Mouse (Mus musculus): Measurements from ENCODE around the gene Pyroxd1. TPM values are rescaled to one million over a fixed set of nuclear protein-coding genes. Genes with fewer than 3 reads are reported as not detected.

Gene Pyroxd1
- polyA plus RNA-seq, 1 experiment: 4.1 TPM

- H3K36me3 ChIP-seq (ENCODE audit: control insufficient read depth, insufficient read depth): peaks cover 5% of the 10 kb centered on the region
- TF ChIP-seq POLR2AphosphoS2 (IDR thresholded peaks at IDR 0.05; ENCODE audit: insufficient read length, low read depth) (no peak), MYOD1 (IDR thresholded peaks at IDR 0.05; ENCODE audit: control insufficient read depth in 1 of 3, insufficient read length in 2 of 3, low read depth in 2 of 3) (no peak), CEBPB (IDR thresholded peaks at IDR 0.05; ENCODE audit: insufficient read depth, poor library complexity, severe bottlenecking) (no peak), MYOG (IDR thresholded peaks at IDR 0.05; ENCODE audit: control insufficient read depth in 1 of 3, insufficient read depth in 1 of 3, insufficient read length in 2 of 3, low read depth in 2 of 3) (no peak), POLR2A (IDR thresholded peaks at IDR 0.05; ENCODE audit: insufficient read length, low read depth) (no peak), E2F4 (IDR thresholded peaks at IDR 0.05; ENCODE audit: insufficient read depth) (no peak), SRF (IDR thresholded peaks at IDR 0.05; ENCODE audit: control insufficient read depth, insufficient read length, low read depth) (no peak), MAX (IDR thresholded peaks at IDR 0.05; ENCODE audit: low read depth) (no peak), TCF3 (IDR thresholded peaks at IDR 0.05; ENCODE audit: insufficient read length, low read depth) (no peak), USF1 (IDR thresholded peaks at IDR 0.05; ENCODE audit: low read depth) (no peak), TCF12 (IDR thresholded peaks at IDR 0.05; ENCODE audit: insufficient read depth, poor library complexity, severe bottlenecking) (no peak), REST (IDR thresholded peaks at IDR 0.05; ENCODE audit: insufficient read depth, insufficient read length) (no peak)
- H3K79me2 ChIP-seq (ENCODE audit: control insufficient read depth, insufficient read depth): no peaks in the 10 kb centered on the region
- H3K4me3 ChIP-seq: no peak overlapping the region
- H3K27me3 ChIP-seq (ENCODE audit: control insufficient read depth, insufficient read depth, insufficient read length): no peaks in the 10 kb centered on the region
- H3K4me2 ChIP-seq (ENCODE audit: low read depth): no peak overlapping the region
- no peak overlapping the region for H3ac ChIP-seq (ENCODE audit: control insufficient read depth, insufficient read length)
Observed at GRCm38 (mm10) chr6:142367565-142367964, 22.1 kb downstream of the Pyroxd1 start.

- H3K4me3 ChIP-seq: no peak overlapping the region
- TF ChIP-seq SRF (IDR thresholded peaks at IDR 0.05; ENCODE audit: control insufficient read depth, insufficient read length, low read depth) (no peak), MYOD1 (IDR thresholded peaks at IDR 0.05; ENCODE audit: control insufficient read depth in 1 of 3, insufficient read length in 2 of 3, low read depth in 2 of 3) (no peak), MYOG (IDR thresholded peaks at IDR 0.05; ENCODE audit: control insufficient read depth in 1 of 3, insufficient read depth in 1 of 3, insufficient read length in 2 of 3, low read depth in 2 of 3) (no peak), REST (IDR thresholded peaks at IDR 0.05; ENCODE audit: insufficient read depth, insufficient read length) (no peak), CEBPB (IDR thresholded peaks at IDR 0.05; ENCODE audit: insufficient read depth, poor library complexity, severe bottlenecking) (no peak), TCF3 (IDR thresholded peaks at IDR 0.05; ENCODE audit: insufficient read length, low read depth) (no peak), USF1 (IDR thresholded peaks at IDR 0.05; ENCODE audit: low read depth) (no peak), TCF12 (IDR thresholded peaks at IDR 0.05; ENCODE audit: insufficient read depth, poor library complexity, severe bottlenecking) (no peak), E2F4 (IDR thresholded peaks at IDR 0.05; ENCODE audit: insufficient read depth) (no peak), POLR2A (IDR thresholded peaks at IDR 0.05; ENCODE audit: insufficient read length, low read depth) (no peak), MAX (IDR thresholded peaks at IDR 0.05; ENCODE audit: low read depth) (no peak), POLR2AphosphoS2 (IDR thresholded peaks at IDR 0.05; ENCODE audit: insufficient read length, low read depth) (no peak)
- no peak overlapping the region for H3ac ChIP-seq (ENCODE audit: control insufficient read depth, insufficient read length)
- peaks cover 8% of the 10 kb centered on the region for H3K36me3 ChIP-seq (ENCODE audit: control insufficient read depth, insufficient read depth)
- H3K27me3 ChIP-seq (ENCODE audit: control insufficient read depth, insufficient read depth, insufficient read length): no peaks in the 10 kb centered on the region
- H3K4me2 ChIP-seq (ENCODE audit: low read depth): no peak overlapping the region
- no peaks in the 10 kb centered on the region for H3K79me2 ChIP-seq (ENCODE audit: control insufficient read depth, insufficient read depth)
Observed at GRCm38 (mm10) chr6:142369568-142369967, 24.1 kb downstream of the Pyroxd1 start.

DNA sequence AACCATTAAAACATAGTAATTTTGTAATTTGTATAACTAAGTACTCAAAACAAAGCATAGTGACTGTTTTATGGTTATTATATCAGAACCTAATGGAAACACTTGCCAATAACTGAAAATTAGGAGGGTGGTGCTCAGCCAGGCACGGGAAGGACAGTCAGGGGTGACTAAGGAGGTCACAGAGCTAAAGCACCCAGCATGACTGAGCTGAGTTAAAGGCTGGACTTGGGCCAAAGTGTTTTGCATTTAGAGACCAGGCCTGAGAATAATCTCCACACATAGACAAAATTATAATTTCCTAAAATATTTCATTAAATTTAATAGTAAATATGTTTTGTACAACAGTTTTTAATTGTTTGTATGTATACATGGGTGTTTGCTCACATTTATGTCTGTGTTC lies 31.6 kb downstream of the Pyroxd1 start:
- no peaks in the 10 kb centered on the region for H3K79me2 ChIP-seq (ENCODE audit: control insufficient read depth, insufficient read depth)
- H3K36me3 ChIP-seq (ENCODE audit: control insufficient read depth, insufficient read depth): peaks cover 7% of the 10 kb centered on the region
- no peak overlapping the region for H3ac ChIP-seq (ENCODE audit: control insufficient read depth, insufficient read length)
- H3K4me3 ChIP-seq: no peak overlapping the region
- H3K4me2 ChIP-seq (ENCODE audit: low read depth): no peak overlapping the region
- TF ChIP-seq SRF (IDR thresholded peaks at IDR 0.05; ENCODE audit: control insufficient read depth, insufficient read length, low read depth) (no peak), MYOG (IDR thresholded peaks at IDR 0.05; ENCODE audit: control insufficient read depth in 1 of 3, insufficient read depth in 1 of 3, insufficient read length in 2 of 3, low read depth in 2 of 3) (no peak)
- no peaks in the 10 kb centered on the region for H3K27me3 ChIP-seq (ENCODE audit: control insufficient read depth, insufficient read depth, insufficient read length)

- Histone ChIP-seq H3ac (ENCODE audit: control insufficient read depth, insufficient read length) (no peak overlapping the region), H3K36me3 (ENCODE audit: control insufficient read depth, insufficient read depth) (peaks cover 4% of the 10 kb centered on the region), H3K4me3 (no peak overlapping the region), H3K4me2 (ENCODE audit: low read depth) (no peak overlapping the region), H3K79me2 (ENCODE audit: control insufficient read depth, insufficient read depth) (no peaks in the 10 kb centered on the region), H3K27me3 (ENCODE audit: control insufficient read depth, insufficient read depth, insufficient read length) (no peaks in the 10 kb centered on the region)
- TF ChIP-seq E2F4 (IDR thresholded peaks at IDR 0.05; ENCODE audit: insufficient read depth) (no peak), MYOG (IDR thresholded peaks at IDR 0.05; ENCODE audit: control insufficient read depth in 1 of 3, insufficient read depth in 1 of 3, insufficient read length in 2 of 3, low read depth in 2 of 3) (no peak), SRF (IDR thresholded peaks at IDR 0.05; ENCODE audit: control insufficient read depth, insufficient read length, low read depth) (no peak), MYOD1 (IDR thresholded peaks at IDR 0.05; ENCODE audit: control insufficient read depth in 1 of 3, insufficient read length in 2 of 3, low read depth in 2 of 3) (no peak), CEBPB (IDR thresholded peaks at IDR 0.05; ENCODE audit: insufficient read depth, poor library complexity, severe bottlenecking) (no peak), REST (IDR thresholded peaks at IDR 0.05; ENCODE audit: insufficient read depth, insufficient read length) (no peak)
Observed at GRCm38 (mm10) chr6:142378576-142379330, 33.3 kb downstream of the Pyroxd1 start.

- Histone ChIP-seq H3K27me3 (ENCODE audit: control insufficient read depth, insufficient read depth, insufficient read length) (no peaks in the 10 kb centered on the region), H3K4me3 (no peak overlapping the region), H3K36me3 (ENCODE audit: control insufficient read depth, insufficient read depth) (peaks cover 3% of the 10 kb centered on the region), H3K79me2 (ENCODE audit: control insufficient read depth, insufficient read depth) (no peaks in the 10 kb centered on the region), H3K4me2 (ENCODE audit: low read depth) (no peak overlapping the region), H3ac (ENCODE audit: control insufficient read depth, insufficient read length) (no peak overlapping the region)
- TF ChIP-seq CEBPB (IDR thresholded peaks at IDR 0.05; ENCODE audit: insufficient read depth, poor library complexity, severe bottlenecking): no peak
- no peak for TF ChIP-seq REST (IDR thresholded peaks at IDR 0.05; ENCODE audit: insufficient read depth, insufficient read length)
- TF ChIP-seq POLR2AphosphoS2 (IDR thresholded peaks at IDR 0.05; ENCODE audit: insufficient read length, low read depth): no peak
- TF ChIP-seq USF1 (IDR thresholded peaks at IDR 0.05; ENCODE audit: low read depth): no peak
- TF ChIP-seq TCF12 (IDR thresholded peaks at IDR 0.05; ENCODE audit: insufficient read depth, poor library complexity, severe bottlenecking): no peak
- no peak for TF ChIP-seq POLR2A (IDR thresholded peaks at IDR 0.05; ENCODE audit: insufficient read length, low read depth)
- no peak for TF ChIP-seq MYOD1 (IDR thresholded peaks at IDR 0.05; ENCODE audit: control insufficient read depth in 1 of 3, insufficient read length in 2 of 3, low read depth in 2 of 3)
- TF ChIP-seq MAX (IDR thresholded peaks at IDR 0.05; ENCODE audit: low read depth): no peak
- no peak for TF ChIP-seq E2F4 (IDR thresholded peaks at IDR 0.05; ENCODE audit: insufficient read depth)
- TF ChIP-seq SRF (IDR thresholded peaks at IDR 0.05; ENCODE audit: control insufficient read depth, insufficient read length, low read depth): no peak
- no peak for TF ChIP-seq MYOG (IDR thresholded peaks at IDR 0.05; ENCODE audit: control insufficient read depth in 1 of 3, insufficient read depth in 1 of 3, insufficient read length in 2 of 3, low read depth in 2 of 3)
- no peak for TF ChIP-seq TCF3 (IDR thresholded peaks at IDR 0.05; ENCODE audit: insufficient read length, low read depth)
Observed at GRCm38 (mm10) chr6:142379961-142380360, 34.5 kb downstream of the Pyroxd1 start.
